Mouse (Mus musculus): ENCODE results near the gene Grid1.

Gene Grid1

DNA sequence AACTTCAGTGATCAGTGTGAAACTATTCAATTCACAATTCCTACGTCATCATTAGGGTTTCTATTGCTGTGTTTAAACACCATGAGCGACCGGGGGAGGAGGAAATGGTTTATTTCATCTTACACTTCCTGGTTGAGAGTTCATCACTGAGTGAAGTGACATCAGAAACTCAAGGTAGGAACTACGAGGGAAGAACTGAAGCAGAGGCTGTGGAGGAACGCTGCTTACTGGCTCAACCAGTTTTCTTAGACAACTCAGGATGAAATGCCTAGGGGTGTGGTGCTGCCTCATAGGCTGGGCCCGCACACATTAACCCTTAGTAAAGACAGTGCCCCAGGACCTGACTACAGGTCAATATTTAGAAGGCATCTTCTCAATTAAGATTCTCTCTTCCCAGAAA lies 389.5 kb downstream of the Grid1 start:
- DNase-seq (ENCODE audit: low read depth), result no peak

DNA sequence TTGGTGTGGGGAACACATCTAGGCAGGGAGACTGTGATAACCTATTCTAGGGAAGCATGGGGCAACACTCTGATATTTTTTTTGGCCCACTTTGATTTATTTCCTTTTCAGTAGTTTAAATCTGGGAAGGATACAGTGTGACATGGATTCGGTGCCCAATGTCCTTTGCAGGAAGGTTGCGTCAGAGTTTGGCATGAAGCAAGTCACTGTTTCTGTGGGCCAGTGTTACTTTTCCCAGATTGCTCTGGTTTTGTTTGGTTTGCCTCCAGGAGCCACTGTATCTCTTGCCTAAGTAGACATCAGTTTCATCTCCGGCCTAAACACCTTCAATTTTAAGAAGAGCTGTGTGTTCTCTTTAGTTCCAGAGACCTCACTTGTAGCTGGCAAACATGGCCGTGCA lies 399.1 kb downstream of the Grid1 start:
- DNase-seq (ENCODE audit: low read depth), result no peak

DNA sequence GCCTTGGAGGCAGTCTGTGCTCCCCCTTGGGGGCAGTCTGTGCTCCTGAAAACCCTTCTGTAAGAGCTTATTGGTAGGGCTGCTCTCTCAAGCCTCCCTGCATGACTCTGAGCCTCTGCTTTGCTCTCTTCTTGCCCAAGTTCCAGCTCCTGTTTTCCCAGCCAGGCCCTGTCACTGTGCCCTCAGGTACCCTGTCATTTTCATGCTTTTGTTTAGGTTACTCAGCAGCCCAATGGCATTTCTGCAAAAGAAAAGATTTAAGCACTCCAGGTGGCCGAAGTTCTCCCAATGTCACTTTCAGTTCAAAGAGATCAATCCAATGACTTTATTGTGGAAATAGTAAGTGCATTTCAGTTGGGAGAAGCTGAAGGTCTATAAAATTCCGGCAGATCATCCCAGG lies 402.3 kb downstream of the Grid1 start:
- DNase-seq (ENCODE audit: low read depth), result no peak

DNA sequence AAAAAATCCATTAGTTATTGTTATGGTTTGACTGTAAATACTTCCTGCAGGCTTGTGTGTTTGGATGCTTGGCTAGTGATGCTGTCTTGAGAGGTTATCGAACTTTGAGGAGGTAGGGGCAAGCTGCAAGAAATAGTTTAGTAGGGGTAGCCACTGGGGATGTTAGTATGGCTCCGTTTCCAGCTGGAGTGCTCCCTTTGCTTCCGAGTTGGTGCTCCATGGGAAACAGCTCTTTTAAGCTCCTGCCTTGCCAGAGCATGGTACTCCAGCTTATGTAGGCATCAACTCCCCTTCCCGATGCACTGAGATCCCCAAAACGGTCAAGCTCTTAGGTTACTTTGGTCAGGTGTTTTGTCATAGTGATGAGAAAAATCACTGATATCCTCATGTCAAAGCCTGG lies 407.7 kb downstream of the Grid1 start:
- no peak for DNase-seq (ENCODE audit: low read depth)

DNA sequence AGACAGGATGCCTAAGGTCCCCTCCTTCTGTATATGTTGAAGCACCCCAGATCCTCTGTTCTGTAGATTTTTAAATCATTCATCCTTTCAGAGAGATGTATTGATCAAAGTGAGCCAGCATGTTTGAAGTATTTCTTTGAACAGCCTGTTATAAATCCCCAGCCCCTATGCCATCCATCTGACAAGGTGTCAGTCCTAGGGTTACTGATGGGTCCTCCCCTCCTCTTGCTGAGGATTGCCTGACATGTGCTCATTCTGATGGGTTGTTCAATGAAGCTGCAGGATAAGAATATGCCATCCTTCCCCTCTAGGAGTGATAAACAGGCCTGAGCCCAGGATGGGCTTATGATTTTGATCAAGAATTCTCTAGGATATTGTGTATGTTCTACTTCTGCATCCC lies 411.5 kb downstream of the Grid1 start:
- no peak for DNase-seq (ENCODE audit: low read depth)

DNA sequence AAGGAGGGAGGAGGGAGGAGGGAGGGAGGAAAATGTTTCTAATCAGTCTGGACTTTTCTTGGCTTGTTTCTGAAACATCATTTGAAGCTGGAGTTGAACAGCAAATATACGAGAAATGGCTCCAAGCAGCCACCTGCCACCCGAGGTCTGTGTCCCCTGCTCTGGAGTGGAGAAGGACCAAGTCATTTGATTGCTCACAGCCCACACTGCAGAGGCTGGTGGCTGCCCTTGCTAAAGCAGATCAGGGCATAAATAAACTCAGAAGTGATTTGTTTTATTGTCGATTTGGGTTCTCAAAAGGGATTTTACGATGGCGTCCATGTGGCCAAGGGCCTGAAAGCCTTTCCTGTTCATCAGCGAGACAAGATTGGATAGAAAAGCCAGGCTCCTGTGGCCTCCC lies 423.0 kb downstream of the Grid1 start:
- no peak for DNase-seq (ENCODE audit: low read depth)

DNA sequence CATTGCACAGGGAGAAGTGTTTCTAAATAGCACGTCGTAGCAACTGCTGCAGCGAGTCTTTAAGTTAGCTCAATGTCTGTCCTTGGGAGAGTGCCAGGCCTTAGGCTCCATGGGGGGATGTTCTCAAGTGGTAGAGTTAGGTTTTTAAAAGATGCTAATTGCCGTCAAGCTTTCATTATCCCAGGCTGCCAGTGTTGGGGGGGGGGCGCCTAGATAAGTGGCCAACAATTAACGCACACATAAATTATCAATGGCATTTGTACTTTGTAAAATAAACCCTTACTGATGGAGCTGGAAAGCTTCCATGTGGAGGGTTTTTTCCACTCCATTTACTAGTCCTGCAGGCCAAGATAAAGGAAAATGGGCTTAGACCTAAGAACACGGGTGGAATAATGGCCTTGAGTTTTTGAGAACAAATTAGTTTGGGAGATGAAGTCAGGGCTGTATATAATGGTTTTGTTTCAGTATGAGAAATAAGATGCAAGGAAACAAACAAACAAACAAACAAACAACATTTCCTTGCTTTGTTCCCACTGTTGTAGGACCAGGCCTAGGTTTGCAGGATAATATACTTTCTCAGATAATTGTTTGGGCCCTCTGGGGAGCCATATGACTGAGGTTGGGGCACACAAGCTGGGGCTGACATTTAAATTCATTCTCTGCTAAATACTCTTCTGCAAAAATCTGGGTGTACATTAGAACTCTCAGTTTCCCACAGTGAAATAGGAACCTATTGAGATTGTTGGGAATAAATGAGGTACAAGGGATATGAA lies 425.1 kb downstream of the Grid1 start:
- no peak for DNase-seq (ENCODE audit: low read depth)

DNA sequence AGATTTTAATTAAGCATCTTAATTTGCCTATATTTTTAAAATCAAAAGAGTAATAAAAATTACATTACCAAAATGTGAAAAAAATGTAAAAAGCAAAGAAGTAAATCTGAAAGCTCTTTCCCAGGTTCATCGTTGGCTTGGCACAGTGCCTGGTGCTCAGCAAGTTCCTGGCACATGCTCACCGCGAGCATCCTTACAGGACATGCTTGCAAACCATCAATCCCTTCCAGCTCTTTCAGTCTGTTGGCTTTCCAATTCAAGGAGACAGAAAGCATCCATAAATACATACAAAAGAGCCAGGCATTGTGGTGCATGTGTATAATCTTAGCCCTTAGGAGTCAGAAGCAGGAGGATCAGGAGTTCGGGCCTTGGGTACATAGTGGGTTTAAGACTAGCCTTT lies 430.5 kb downstream of the Grid1 start:
- DNase-seq (ENCODE audit: low read depth), result no peak

DNA sequence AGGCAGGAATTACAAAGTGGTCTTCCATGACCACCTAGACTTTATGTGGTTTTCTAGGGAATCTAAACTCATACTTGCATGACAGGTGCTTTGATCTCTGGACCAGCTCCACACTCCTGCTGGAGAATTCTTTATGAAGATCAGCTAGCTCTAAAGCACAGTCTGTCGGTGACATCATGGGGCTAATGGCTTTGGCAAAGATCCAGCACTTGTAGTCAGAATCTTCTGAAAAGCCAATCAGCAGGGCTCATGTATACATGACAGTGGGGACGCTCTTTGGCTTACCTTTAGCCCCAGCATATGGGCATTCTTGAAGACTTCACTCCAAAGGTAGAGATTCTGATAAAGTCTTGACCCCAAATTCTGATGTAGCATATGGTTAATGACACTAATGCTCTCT lies 434.6 kb downstream of the Grid1 start:
- no peak for DNase-seq (ENCODE audit: low read depth)

DNA sequence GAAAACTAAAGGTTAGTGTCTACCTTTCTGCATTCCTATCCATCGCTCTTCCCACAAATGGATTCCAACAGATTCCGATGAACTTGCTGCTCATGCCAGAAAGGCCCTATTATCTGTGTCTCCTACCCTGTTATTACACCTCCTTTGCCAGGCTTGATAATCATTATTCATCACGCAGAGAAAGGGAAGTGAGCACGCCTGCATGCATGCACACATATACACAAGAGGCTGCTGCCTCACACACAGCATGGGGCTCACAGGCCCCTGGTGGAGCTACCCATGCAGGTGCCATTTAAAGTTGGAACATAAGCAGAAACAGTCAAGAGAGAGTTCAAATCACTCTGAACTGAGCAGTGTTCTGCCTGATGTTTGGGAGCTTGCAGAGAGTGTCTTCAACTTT lies 450.4 kb downstream of the Grid1 start:
- no peak for DNase-seq (ENCODE audit: low read depth)

DNA sequence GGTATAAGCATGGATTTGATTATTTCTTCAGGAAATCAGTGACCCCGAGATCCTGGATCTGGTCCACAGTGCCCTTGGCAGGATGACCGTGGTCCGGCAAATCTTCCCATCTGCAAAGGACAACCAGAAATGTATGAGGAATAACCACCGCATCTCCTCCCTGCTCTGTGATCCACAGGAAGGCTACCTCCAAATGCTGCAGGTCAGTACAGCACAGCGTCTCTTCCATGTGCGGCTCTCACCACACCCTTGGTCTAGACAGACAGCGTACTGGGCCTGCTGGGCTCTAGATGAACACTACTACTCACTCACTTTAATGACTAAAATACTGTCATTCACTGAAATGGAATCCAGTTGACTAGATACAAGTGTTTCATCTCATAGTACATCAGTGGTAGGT lies 489.3 kb downstream of the Grid1 start:
- no peak for DNase-seq (ENCODE audit: low read depth)

DNA sequence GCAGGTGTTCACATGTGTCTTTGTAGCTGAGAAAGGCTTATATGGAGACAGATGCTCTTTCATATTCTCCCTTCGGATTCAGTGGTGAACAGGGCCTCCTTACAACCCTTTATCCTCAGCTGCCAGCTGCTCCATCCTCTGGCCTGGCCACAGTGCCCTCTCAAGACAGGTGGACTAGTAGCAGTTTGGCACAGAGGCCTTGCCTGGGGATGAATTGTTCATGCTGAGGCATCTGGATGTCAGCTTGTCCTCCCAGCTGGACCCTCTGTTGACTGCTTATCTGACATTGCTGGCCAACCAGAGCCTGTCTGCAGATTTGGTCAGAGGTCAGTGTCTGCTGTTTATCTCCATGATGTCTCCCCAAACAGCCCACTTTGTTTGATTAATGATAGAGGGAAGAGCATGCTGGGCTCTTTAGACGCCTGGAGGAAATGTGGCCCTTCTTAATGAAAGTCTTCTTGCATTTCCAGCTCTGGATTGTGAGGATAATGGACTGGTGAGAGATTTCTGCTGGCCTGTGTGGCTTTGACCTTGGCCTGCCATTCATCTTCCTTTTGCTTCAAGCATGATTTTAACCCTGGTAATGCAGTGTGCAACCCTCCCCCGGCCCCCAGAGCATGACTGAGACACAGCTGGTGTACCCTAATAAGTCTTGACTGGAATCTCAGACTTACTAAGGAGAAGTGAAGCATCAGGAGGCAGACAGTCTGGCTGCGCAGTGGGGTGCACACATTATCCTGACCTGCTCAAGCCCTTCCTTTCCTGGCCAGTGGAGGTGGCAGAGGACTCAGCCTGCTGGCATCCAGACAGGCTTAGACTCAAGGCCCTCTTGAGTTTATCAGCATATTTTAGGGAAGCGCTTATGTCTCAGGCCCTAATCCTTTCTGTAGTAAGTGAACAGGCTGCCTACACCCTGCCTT lies 493.7 kb downstream of the Grid1 start:
- no peak for DNase-seq (ENCODE audit: low read depth)

DNA sequence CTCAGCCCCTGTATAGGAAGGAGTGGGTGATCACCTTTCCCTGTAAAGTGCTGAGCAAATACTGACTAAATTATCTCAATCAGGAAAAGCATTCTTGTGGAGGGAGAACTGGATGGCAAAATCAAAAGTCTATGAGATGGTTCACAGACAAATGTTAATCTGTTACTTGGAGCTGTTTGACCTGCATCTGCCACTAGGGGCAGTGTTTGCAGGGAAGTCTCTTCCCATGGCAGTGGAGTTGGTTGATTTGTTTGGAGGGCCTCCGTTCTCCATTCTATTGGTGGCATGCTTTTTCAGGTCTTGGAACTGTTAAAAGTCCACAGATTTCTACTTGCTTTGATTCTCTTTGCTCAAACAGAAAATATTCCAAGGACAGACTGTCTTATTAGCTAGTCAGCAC lies 506.4 kb downstream of the Grid1 start:
- no peak for DNase-seq (ENCODE audit: low read depth)

DNA sequence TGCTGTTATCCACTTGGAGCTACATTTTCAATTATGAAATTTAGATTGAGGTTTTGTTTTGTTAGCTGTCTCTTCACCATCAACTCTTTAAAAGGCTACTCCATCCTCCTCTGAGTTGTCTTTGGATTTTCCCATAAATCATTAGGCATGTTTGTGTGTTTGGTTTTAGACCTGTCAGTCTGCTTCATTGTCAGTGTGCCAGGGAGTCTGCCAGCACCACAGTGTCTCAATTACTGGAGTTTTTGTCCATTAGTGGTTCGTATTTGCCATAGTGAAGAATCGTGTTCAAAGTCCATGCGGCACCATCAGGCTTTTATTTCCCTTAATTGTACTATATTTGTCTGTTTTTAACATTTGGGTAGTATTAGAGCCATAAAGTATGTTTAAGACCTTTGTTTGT lies 516.7 kb downstream of the Grid1 start:
- DNase-seq (ENCODE audit: low read depth), result no peak

DNA sequence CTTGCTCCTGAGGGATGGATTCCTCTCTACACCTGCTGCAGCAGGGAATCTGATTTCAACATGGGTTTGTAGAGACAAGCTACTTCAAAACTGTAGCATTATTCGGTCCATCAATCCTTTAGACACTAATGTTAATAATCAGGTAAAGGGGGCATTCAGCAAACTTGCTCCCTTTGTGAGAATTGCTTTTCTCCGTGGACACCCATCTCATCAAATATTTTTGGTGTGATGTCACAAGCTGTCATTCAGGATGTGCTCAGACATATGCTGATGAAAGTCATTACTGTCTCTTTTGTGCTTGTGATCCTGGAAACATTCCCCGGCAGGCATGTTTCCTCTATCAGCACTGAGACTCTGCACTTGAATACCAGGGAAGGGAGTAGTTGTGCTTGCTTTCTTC lies 536.1 kb downstream of the Grid1 start:
- DNase-seq (ENCODE audit: low read depth), result no peak

DNA sequence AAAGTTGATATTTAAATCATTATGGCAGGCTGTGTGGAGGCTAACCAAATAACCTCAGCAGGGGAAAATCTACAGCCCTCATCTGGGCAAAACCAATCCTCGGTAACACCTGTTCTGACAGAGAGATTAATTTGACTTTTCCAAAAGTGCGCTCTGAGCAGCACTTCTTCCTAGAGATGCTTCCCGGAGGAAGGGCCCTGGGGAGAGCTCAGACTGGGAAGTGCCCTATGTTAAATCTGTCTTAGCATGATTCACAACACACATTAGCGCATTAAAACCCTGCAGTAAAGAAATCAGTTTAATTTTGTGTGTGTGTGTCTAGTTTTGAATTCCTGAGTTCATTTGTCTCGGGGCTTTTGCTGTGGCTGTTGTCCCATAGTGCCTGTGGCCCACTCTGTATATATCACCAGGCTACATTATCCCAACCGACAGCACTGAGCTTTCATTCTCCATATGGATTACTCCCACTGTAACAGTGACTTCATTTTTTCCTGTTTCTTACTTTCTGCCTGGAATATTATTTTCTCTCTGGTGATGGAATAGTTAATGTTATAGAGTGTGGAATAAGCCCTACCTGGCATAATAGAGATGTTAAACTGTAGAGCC lies 536.7 kb downstream of the Grid1 start:
- no peak for DNase-seq (ENCODE audit: low read depth)

DNA sequence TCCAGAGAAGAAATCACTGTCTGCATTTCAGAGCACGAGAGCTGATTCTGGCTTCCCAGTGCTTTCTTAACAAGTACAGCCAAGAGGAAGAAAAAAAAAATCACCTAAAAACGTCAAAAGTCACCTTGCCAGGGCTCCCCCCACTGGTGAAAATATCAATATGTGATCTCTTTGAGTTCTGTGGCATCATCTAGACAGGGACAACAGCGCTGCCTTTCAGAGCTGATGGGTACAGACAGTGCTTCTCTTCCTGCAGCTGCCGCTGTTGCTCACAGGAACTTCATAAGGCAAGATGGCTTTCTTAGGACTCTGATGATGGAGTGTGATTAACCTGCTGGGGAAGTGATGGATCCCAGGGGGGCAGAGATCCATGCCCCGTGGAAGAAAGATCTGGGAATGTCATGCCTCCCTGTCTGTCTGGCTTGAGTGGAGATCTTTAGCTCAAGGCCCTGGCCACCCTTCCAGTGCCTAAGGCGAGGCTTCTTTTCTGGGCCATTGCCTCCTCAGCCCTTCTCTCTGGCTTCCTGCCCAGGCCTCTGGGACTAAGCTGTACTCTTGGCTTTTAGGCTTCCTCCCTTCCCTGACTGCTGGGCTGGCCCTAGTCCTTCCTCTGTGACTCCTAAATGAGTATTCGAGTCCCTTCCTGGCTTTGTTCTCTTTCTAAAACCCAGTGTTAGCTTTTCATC lies 538.4 kb downstream of the Grid1 start:
- DNase-seq (ENCODE audit: low read depth), result no peak

DNA sequence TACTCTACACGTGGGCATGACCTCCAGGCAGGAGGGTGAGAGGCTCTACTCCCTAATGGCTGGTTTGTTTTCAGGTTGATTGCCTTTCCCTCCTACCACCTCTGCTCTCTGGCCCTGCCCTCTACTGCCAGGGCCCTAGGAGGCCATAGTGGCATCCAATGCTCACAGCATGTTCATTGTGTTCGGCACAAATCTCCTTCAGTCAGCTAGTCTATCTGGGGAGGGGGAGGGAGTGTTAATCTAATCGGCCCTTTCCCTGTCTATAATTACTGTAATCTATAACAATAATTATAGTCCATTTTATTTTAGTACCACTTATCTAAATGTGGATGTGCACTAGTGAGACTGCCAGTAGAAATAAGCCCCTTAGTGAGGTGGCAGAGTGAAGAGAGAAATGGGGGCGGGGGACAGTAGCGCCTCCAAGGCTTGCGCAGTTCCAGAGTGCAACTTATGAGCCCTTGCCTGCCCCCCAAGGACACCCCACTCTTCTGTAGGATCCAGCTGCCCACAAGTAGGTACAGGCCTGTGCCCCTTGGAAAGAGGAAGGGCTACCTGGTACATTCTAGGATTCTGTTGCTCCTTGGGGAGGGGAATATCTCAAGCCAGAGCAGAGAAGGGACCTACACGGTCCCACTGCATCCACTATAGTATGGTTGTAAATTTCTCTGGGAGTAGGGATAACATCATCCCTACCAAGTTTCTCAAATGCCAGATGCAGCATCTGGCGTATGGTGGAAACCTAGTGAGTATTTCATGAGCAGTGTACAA lies 545.5 kb downstream of the Grid1 start:
- DNase-seq (ENCODE audit: low read depth), result no peak

DNA sequence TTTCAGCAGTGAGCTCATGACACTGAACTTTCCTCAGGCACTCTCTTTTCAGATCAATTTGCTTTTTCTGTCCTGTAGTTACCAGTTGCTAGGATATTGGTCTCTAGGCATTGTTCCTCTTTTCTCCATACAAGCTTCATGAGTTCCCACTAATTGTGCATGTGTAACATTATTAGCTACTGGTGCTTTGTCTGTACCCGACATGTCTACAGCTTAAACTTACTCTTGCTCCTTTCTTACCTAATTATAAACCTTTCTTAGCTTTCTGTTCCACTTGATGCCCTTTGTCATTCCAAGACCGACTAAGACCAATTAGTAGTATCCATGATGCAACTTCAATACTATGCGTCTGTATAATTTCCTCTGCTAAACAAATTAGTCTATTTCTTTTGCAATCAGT lies 554.5 kb downstream of the Grid1 start:
- no peak for DNase-seq (ENCODE audit: low read depth)

DNA sequence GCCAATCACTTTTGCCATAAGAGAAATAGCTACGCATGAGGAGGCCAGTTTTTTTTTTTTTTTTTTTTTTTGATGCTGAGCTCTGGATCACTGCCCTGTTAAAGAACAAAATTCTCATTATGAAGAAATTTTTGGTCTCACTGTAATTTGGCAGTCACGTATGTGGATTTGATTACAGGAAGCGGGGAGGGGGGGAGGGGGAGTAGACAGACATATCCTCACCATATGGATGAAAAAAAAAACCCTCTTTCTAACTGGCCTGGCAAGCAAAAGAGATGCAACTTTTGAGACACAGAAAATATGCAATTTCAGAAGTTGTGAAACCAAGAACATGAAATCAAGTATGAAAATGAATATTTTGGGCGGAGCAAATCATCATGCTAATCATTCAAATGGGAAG lies 573.7 kb downstream of the Grid1 start:
- DNase-seq (ENCODE audit: low read depth), result no peak

DNA sequence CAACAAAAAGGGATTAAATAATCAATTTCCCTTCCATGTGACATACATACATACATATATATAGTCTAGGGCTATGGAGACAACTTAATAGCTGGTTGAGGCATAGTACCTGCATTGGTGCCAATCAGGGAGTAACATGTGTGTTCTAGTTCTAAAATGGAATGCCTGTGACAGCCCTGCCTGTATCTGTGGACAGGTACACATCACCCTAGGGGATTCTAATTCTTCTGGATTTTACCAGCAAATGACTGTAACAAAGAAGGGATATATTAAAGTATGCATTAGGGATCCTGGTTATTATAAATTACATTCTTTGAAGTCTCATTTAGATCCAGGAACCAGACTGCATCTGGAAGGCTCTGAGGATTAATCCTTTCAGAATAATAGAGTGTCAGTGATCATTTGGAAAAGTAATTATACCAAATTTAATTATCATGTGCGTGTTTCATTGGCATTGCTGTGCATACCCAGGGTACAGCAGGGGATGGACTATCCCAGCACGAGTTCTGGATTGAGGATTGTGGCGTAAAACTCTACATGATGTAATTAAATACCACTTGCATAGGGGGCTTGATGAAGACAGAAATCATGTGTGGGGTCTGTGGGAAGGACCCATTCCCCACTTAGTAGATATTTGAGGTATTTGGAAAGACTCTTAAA lies 584.5 kb downstream of the Grid1 start:
- DNase-seq (ENCODE audit: low read depth), result no peak

Data from naive thymus-derived CD4-positive, alpha-beta T cell, adult 2 months (primary cell).